Mouse (Mus musculus) heart, adult 2 months (tissue): ENCODE results near the gene Gm45062. TPM values are rescaled to one million over a fixed set of nuclear protein-coding genes. Genes with fewer than 3 reads are reported as not detected.

Source experiments
- DNase-seq, 2 experiments: peaks; one replicate each; pipeline ENCODE4 v3.0.0; 2021
- H3K27ac ChIP-seq: fragments of 200-600 bp; 2 replicates; pipeline ENCODE4 v1.8.1; 2022
- H3K27me3 ChIP-seq: fragments of 200-500 bp; 2 replicates; pipeline ENCODE4 v1.6.1; 2012; ENCODE audit warnings: mild to moderate bottlenecking, low read length, inconsistent platforms, mixed read lengths; ENCODE audit not compliant: control insufficient read depth, insufficient read depth
- H3K36me3 ChIP-seq: fragments of 200-500 bp; 2 replicates; pipeline ENCODE4 v1.6.1; 2012; ENCODE audit warnings: low read length, inconsistent platforms; ENCODE audit not compliant: control insufficient read depth, insufficient read depth
- H3K4me1 ChIP-seq: fragments of 200-500 bp; 2 replicates; pipeline ENCODE4 v1.6.1; 2011; ENCODE audit warnings: low read length; ENCODE audit not compliant: control insufficient read depth, insufficient read depth
- H3K4me3 ChIP-seq: fragments of 200-600 bp; 2 replicates; pipeline ENCODE4 v1.8.1; 2022
- H3K79me2 ChIP-seq: fragments of 200-500 bp; replicated peaks from 2 replicates; pipeline ENCODE4 v1.6.1; 2012; ENCODE audit warnings: mild to moderate bottlenecking, inconsistent platforms, low read length, moderate library complexity, mixed read lengths; ENCODE audit not compliant: control insufficient read depth, insufficient read depth
- H3K9ac ChIP-seq: fragments of 200-500 bp; 2 replicates; pipeline ENCODE4 v1.6.1; 2012; ENCODE audit warnings: low read depth, mild to moderate bottlenecking, control low read depth, inconsistent platforms, low read length, mixed read lengths
- CTCF ChIP-seq: fragments of 200-600 bp; IDR thresholded peaks from 2 replicates; pipeline ENCODE4 v1.8.1; 2022; ENCODE audit warnings: antibody characterized with exemption, mild to moderate bottlenecking, moderate library complexity
- EP300 ChIP-seq: fragments of 200-500 bp; IDR thresholded peaks from 2 replicates; pipeline ENCODE4 v1.6.1; 2011; ENCODE audit warnings: low read depth, low read length, control low read depth; ENCODE audit not compliant: insufficient read depth
- POLR2A ChIP-seq: fragments of 200-500 bp; IDR thresholded peaks from 2 replicates; pipeline ENCODE4 v1.6.1; 2011; ENCODE audit warnings: mild to moderate bottlenecking, low read depth, low read length, control low read depth; ENCODE audit not compliant: insufficient read depth
- WGBS: fragments of 180-500 bp; shearing (Covaris S2); methylation state at CpG from one replicate; pipeline ENCODE4 v1.1.7; 2018; 5-methylcytosine and 5-hydroxymethylcytosine counted together
- intact Hi-C: fragments of 180-260 bp; cut with DNase I; formaldehyde crosslinking; loops from one replicate; pipeline ENCODE4 v1.15.1; 2025
- polyA plus RNA-seq: library from polyadenylated mRNA; depleted of rRNA; stranded (reverse); fragments of >200 nt; gene quantifications from 2 replicates; pipeline ENCODE4 v1.2.3, GENCODE M21; 2012
- total RNA-seq, 2 experiments: library from RNA; stranded (reverse); gene quantifications; 2 replicates each; pipeline ENCODE4 v1.2.3; 2021

Gene Gm45062
- total and polyA plus RNA-seq, 3 experiments = 0.57 to 1.9 TPM; not detected in 1

DNA sequence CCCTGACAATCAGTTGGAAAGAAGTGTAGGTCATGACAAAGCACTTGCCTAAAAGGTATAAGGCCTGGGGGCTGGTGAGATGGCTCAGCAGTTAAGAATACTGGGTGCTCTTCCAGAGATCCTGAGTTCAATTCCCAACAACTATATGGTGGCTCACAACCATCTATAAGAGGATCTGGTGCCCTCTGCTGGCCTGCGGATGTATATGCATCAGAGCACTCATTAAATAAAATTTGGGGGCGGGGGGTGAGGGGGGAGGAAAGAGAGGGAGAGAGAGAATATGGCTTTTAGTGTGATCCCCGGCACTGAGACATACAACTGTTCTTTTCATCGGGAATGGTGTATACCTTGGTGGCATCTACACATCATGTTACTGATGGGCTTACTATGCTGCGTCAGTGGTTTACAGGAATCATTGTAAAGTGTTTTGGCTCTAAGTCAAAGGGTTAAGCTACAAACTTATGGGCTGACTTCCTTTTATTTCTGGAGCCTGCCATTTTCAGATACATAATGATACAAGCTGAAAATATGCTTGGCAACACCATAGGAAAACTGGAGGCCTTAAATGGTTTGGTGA, 19.3 kb downstream of the Gm45062 start:
- Histone ChIP-seq H3K4me1 (peaks cover 1% of the 10 kb centered on the region; the same call in 1 of the 2 replicates), H3K27me3 (no peaks in the 10 kb centered on the region), H3K27ac (no peak overlapping the region), H3K36me3 (no peaks in the 10 kb centered on the region; the same call in 1 of the 2 replicates), H3K4me3 (no peak overlapping the region), H3K9ac (no peak overlapping the region), H3K79me2 (no peaks in the 10 kb centered on the region)
- TF ChIP-seq EP300 (no peak), CTCF (peak; percentile 43), POLR2A (no peak)
- DNase-seq = no peak
- intact Hi-C loops = loop anchor here (5.0 to 10.0 kb wide), 2 partner anchors 64 to 416 kb away; no protein-coding TSS in a partner anchor
- 81% methylated on average over 5 of the region's 5 CpGs for WGBS

DNA sequence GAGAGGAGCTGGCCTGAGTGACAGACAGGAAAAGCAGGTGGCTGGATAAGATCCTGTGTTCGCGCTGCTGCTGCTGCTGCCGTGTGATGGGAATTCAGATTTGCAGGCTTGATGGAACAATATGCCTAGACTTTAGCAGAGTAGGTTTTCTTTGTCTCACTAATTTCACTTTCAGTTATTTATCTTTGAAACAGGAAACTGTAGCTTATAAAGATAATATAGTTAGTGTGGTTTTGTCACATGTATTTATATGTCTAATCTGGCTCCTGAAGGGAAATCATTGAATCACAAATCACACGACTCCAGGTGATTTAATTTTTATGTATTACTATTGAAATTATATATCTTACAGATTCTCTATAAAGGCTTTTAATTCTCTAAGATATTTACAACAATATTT, 24.0 kb downstream of the Gm45062 start:
- Histone ChIP-seq H3K36me3 (no peaks in the 10 kb centered on the region), H3K27me3 (no peaks in the 10 kb centered on the region), H3K27ac (no peak overlapping the region), H3K4me3 (no peak overlapping the region), H3K9ac (no peak overlapping the region), H3K79me2 (no peaks in the 10 kb centered on the region), H3K4me1 (no peaks in the 10 kb centered on the region)
- TF ChIP-seq EP300 = no peak
- TF ChIP-seq CTCF = no peak
- no peak for TF ChIP-seq POLR2A
- intact Hi-C loops = no loop called here
- 54% methylated on average over 4 of the region's 4 CpGs for WGBS
- no peak for DNase-seq

DNA sequence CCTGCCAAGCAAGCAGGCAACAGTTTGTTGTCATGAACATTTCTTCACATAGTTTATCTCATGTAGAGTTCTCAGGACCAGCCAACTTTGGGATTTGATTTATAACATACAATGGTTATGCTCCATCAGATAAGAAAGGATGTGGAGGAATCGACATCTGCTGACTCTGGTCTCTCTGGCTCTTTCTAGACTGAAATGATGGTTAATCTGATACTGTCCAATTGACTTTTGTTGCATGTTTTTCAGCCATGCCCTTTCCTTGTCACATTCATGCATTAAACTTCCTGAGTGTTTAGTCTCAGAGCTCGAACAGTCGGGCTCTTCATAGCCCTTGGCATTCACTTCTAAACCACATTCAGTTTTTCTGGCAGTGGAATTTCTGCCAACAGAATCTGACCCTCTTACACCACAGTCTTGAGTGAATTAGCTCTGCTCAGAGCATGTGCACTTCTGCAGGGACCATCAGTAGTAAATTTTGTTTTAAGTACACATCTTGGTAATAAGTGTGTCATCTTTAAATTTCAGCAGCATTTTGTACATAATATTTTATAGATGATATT, 26.2 kb downstream of the Gm45062 start:
- no peak overlapping the region for H3K9ac ChIP-seq
- H3K79me2 ChIP-seq = no peaks in the 10 kb centered on the region
- no peak overlapping the region for H3K27ac ChIP-seq
- intact Hi-C loops = no loop called here
- 58% methylated on average over 3 of the region's 3 CpGs for WGBS
- no peak for DNase-seq
- no peaks in the 10 kb centered on the region for H3K36me3 ChIP-seq
- H3K4me1 ChIP-seq = no peaks in the 10 kb centered on the region
- H3K27me3 ChIP-seq = no peaks in the 10 kb centered on the region
- TF ChIP-seq CTCF (no peak), POLR2A (no peak), EP300 (no peak)
- no peak overlapping the region for H3K4me3 ChIP-seq

DNA sequence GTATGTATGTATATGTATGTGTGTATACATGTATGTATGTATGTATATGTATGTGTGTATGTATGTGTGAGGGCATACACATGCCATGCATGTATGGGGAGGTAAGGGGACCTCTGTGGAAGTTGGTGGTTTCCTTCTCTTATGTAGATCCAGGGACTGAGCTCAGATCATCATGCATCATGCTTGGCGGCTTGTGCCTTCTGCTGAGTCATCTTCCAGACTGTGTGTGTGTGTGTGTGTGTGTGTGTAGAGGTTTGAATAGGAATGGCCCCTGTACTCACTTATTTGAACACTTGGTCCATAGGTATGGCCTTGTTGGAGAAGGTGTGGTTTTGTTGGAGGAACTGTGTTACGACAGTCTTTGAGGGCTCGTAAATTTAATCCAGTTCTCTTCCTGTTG, 26.9 kb downstream of the Gm45062 start:
- TF ChIP-seq POLR2A (no peak), CTCF (no peak), EP300 (no peak)
- Histone ChIP-seq H3K79me2 (no peaks in the 10 kb centered on the region), H3K4me3 (no peak overlapping the region), H3K27me3 (no peaks in the 10 kb centered on the region), H3K36me3 (no peaks in the 10 kb centered on the region), H3K9ac (no peak overlapping the region), H3K27ac (no peak overlapping the region), H3K4me1 (no peaks in the 10 kb centered on the region)
- WGBS = over 99% methylated on average over 3 of the region's 3 CpGs
- intact Hi-C loops = no loop called here
- no peak for DNase-seq

DNA sequence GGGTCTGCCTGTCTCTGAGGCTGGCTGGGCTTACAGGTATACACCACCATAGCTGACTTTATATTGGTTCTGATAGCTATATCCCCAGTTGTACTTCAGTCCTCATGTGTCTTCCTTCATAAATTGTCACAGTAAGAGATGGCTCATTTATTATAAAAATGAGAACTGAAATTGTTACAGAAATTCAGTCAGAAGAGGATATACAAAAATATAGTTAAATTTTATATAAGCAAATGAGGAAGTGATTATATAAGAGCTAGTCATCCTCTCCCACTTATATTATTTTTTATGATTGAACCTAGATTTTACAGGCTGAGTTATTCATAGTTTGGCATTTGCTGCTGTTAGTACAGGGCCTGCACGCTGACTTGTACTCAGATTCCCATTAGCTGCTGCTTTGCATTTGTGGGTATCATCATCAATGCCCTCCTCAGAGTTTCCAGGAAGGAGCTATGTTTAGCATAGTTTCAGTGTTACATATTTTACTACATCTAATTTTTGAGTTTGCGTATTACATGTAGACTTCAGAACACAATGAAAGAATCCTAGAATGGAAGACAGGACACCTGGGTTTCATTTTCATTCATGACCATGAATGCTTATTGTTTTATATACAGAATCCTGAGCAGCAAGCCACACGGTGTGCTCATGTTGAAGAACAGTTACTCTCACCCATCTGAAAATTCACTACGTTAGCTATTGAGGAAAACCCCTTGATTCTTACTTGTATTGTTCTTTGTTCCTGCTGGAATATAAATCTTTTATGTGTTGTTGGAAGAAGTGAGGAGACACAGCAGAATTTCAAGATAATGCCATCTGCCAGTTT, 29.7 kb downstream of the Gm45062 start:
- intact Hi-C loops = no loop called here
- no peak for DNase-seq
- no peaks in the 10 kb centered on the region for H3K4me1 ChIP-seq
- WGBS = 69% methylated on average over 4 of the region's 4 CpGs
- H3K27me3 ChIP-seq = no peaks in the 10 kb centered on the region
- H3K36me3 ChIP-seq = no peaks in the 10 kb centered on the region
- H3K4me3 ChIP-seq = no peak overlapping the region
- no peaks in the 10 kb centered on the region for H3K79me2 ChIP-seq
- H3K27ac ChIP-seq = no peak overlapping the region
- TF ChIP-seq CTCF (no peak), POLR2A (no peak), EP300 (no peak)
- no peak overlapping the region for H3K9ac ChIP-seq
